Mouse (Mus musculus): ENCODE measurements around the gene Wipi1. TPM values are rescaled to one million over a fixed set of nuclear protein-coding genes. Genes with fewer than 3 reads are reported as not detected.

Wipi1 gene
- polyA plus RNA-seq, 1 experiment from 2014 or later = 37.5 TPM

- WGBS = 52% methylated on average over 5 of the region's 5 CpGs
- H3K36me3 ChIP-seq = no peaks in the 10 kb centered on the region
- H3K4me3 ChIP-seq (replicated peaks) = no peak overlapping the region
- H3K9me3 ChIP-seq = no peaks in the 10 kb centered on the region
- no peak overlapping the region for H3K4me2 ChIP-seq
- H3K4me1 ChIP-seq = peaks cover 16% of the 10 kb centered on the region; the same call in 1 of the 2 replicates
- H3K27ac ChIP-seq = peak overlapping the region; percentile 1
- peak; percentile 91 for ATAC-seq (ENCODE audit: insufficient read depth, low FRiP score, low read depth)
- no peaks in the 10 kb centered on the region for H3K27me3 ChIP-seq (replicated peaks)
- no peak overlapping the region for H3K9ac ChIP-seq
Observed at GRCm38 (mm10) chr11:109549599-109550290, 62.0 kb downstream of the Wipi1 start.

- Histone ChIP-seq H3K27me3 (replicated peaks) (no peaks in the 10 kb centered on the region), H3K9me3 (no peaks in the 10 kb centered on the region), H3K9ac (no peak overlapping the region), H3K4me2 (no peak overlapping the region), H3K4me3 (replicated peaks) (no peak overlapping the region), H3K4me1 (peaks cover 11% of the 10 kb centered on the region; the same call in 1 of the 2 replicates), H3K36me3 (no peaks in the 10 kb centered on the region), H3K27ac (no peak overlapping the region)
- WGBS = 87% methylated on average over 1 of the region's 1 CpGs
- no peak for ATAC-seq (ENCODE audit: insufficient read depth, low FRiP score, low read depth)
Observed at GRCm38 (mm10) chr11:109547652-109548051, 64.1 kb downstream of the Wipi1 start.

- no peaks in the 10 kb centered on the region for H3K27me3 ChIP-seq (replicated peaks)
- no peaks in the 10 kb centered on the region for H3K36me3 ChIP-seq
- H3K4me3 ChIP-seq (replicated peaks) = no peak overlapping the region
- H3K9me3 ChIP-seq = no peaks in the 10 kb centered on the region
- ATAC-seq (ENCODE audit: insufficient read depth, low FRiP score, low read depth) = no peak
- H3K9ac ChIP-seq = no peak overlapping the region
- WGBS = 52% methylated on average over 16 of the region's 16 CpGs
- no peak overlapping the region for H3K27ac ChIP-seq
- H3K4me2 ChIP-seq = no peak overlapping the region
- H3K4me1 ChIP-seq = peaks cover 10% of the 10 kb centered on the region; the same call in 1 of the 2 replicates
Observed at GRCm38 (mm10) chr11:109546305-109547001, 65.3 kb downstream of the Wipi1 start.

- Histone ChIP-seq H3K27ac (no peak overlapping the region), H3K36me3 (no peaks in the 10 kb centered on the region), H3K9ac (no peak overlapping the region), H3K4me3 (replicated peaks) (no peak overlapping the region), H3K4me2 (peak overlapping the region; percentile 12; the same call in 1 of the 2 replicates), H3K4me1 (peaks cover 10% of the 10 kb centered on the region; the same call in 1 of the 2 replicates), H3K9me3 (no peaks in the 10 kb centered on the region), H3K27me3 (replicated peaks) (no peaks in the 10 kb centered on the region)
- 28% methylated on average over 12 of the region's 12 CpGs for WGBS
- ATAC-seq (ENCODE audit: insufficient read depth, low FRiP score, low read depth) = no peak
Observed at GRCm38 (mm10) chr11:109545700-109546143, 66.0 kb downstream of the Wipi1 start.

- Histone ChIP-seq H3K4me1 (peaks cover 10% of the 10 kb centered on the region; the same call in 1 of the 2 replicates), H3K9me3 (no peaks in the 10 kb centered on the region), H3K36me3 (no peaks in the 10 kb centered on the region), H3K27ac (no peak overlapping the region), H3K4me2 (no peak overlapping the region; the same call in 1 of the 2 replicates), H3K4me3 (replicated peaks) (no peak overlapping the region), H3K27me3 (replicated peaks) (no peaks in the 10 kb centered on the region), H3K9ac (no peak overlapping the region)
- ATAC-seq (ENCODE audit: insufficient read depth, low FRiP score, low read depth) = peak; percentile 50; the same call in 1 of the 2 replicates
- WGBS = 41% methylated on average over 7 of the region's 7 CpGs
Observed at GRCm38 (mm10) chr11:109545265-109545664, 66.5 kb downstream of the Wipi1 start.

GRCm38 (mm10) chr11:109544432-109544831 is 67.3 kb downstream of the Wipi1 start:
- peaks cover 10% of the 10 kb centered on the region; the same call in 1 of the 2 replicates for H3K4me1 ChIP-seq
- H3K4me3 ChIP-seq (replicated peaks) = no peak overlapping the region
- H3K36me3 ChIP-seq = no peaks in the 10 kb centered on the region
- no peaks in the 10 kb centered on the region for H3K9me3 ChIP-seq
- no peak overlapping the region for H3K9ac ChIP-seq
- 58% methylated on average over 7 of the region's 7 CpGs for WGBS
- H3K27me3 ChIP-seq (replicated peaks) = no peaks in the 10 kb centered on the region
- no peak for ATAC-seq (ENCODE audit: insufficient read depth, low FRiP score, low read depth)
- no peak overlapping the region for H3K27ac ChIP-seq
- H3K4me2 ChIP-seq = no peak overlapping the region

GRCm38 (mm10) chr11:109543466-109543865 is 68.3 kb downstream of the Wipi1 start:
- no peaks in the 10 kb centered on the region for H3K9me3 ChIP-seq
- WGBS = 79% methylated on average over 9 of the region's 9 CpGs
- no peak overlapping the region for H3K4me2 ChIP-seq
- ATAC-seq (ENCODE audit: insufficient read depth, low FRiP score, low read depth) = no peak
- no peaks in the 10 kb centered on the region for H3K27me3 ChIP-seq (replicated peaks)
- H3K27ac ChIP-seq = no peak overlapping the region
- peaks cover 10% of the 10 kb centered on the region; the same call in 1 of the 2 replicates for H3K4me1 ChIP-seq
- no peak overlapping the region for H3K9ac ChIP-seq
- no peak overlapping the region for H3K4me3 ChIP-seq (replicated peaks)
- no peaks in the 10 kb centered on the region for H3K36me3 ChIP-seq

GRCm38 (mm10) chr11:109539290-109539689 is 72.5 kb downstream of the Wipi1 start:
- Histone ChIP-seq H3K4me2 (no peak overlapping the region), H3K4me3 (replicated peaks) (no peak overlapping the region), H3K4me1 (no peaks in the 10 kb centered on the region), H3K36me3 (no peaks in the 10 kb centered on the region), H3K27ac (no peak overlapping the region), H3K27me3 (replicated peaks) (no peaks in the 10 kb centered on the region), H3K9ac (no peak overlapping the region), H3K9me3 (no peaks in the 10 kb centered on the region)
- no peak for ATAC-seq (ENCODE audit: insufficient read depth, low FRiP score, low read depth)
- WGBS = 47% methylated on average over 6 of the region's 6 CpGs

GRCm38 (mm10) chr11:109536939-109537338 is 74.8 kb downstream of the Wipi1 start:
- Histone ChIP-seq H3K9ac (no peak overlapping the region), H3K9me3 (no peaks in the 10 kb centered on the region), H3K4me3 (replicated peaks) (no peak overlapping the region), H3K4me1 (no peaks in the 10 kb centered on the region), H3K36me3 (no peaks in the 10 kb centered on the region), H3K27ac (no peak overlapping the region), H3K4me2 (no peak overlapping the region), H3K27me3 (replicated peaks) (no peaks in the 10 kb centered on the region)
- WGBS = 61% methylated on average over 5 of the region's 5 CpGs
- ATAC-seq (ENCODE audit: insufficient read depth, low FRiP score, low read depth) = no peak

- no peak overlapping the region for H3K4me2 ChIP-seq
- no peaks in the 10 kb centered on the region for H3K9me3 ChIP-seq
- H3K36me3 ChIP-seq = no peaks in the 10 kb centered on the region
- ATAC-seq (ENCODE audit: insufficient read depth, low FRiP score, low read depth) = no peak
- H3K27ac ChIP-seq = no peak overlapping the region
- no peak overlapping the region for H3K9ac ChIP-seq
- H3K27me3 ChIP-seq (replicated peaks) = no peaks in the 10 kb centered on the region
- no peaks in the 10 kb centered on the region for H3K4me1 ChIP-seq
- 83% methylated on average over 6 of the region's 6 CpGs for WGBS
- no peak overlapping the region for H3K4me3 ChIP-seq (replicated peaks)
Observed at GRCm38 (mm10) chr11:109535966-109536365, 75.8 kb downstream of the Wipi1 start.

- H3K36me3 ChIP-seq = no peaks in the 10 kb centered on the region
- no peak overlapping the region for H3K4me3 ChIP-seq (replicated peaks)
- ATAC-seq (ENCODE audit: insufficient read depth, low FRiP score, low read depth) = no peak
- no peaks in the 10 kb centered on the region for H3K27me3 ChIP-seq (replicated peaks)
- H3K4me2 ChIP-seq = no peak overlapping the region
- H3K9me3 ChIP-seq = no peaks in the 10 kb centered on the region
- H3K27ac ChIP-seq = no peak overlapping the region
- H3K9ac ChIP-seq = no peak overlapping the region
- no peaks in the 10 kb centered on the region for H3K4me1 ChIP-seq
- 78% methylated on average over 4 of the region's 4 CpGs for WGBS
Observed at GRCm38 (mm10) chr11:109530030-109530429, 81.7 kb downstream of the Wipi1 start.

- WGBS = 84% methylated on average over 4 of the region's 4 CpGs
Observed at GRCm38 (mm10) chr11:109525571-109525970, 86.2 kb downstream of the Wipi1 start.

More at GRCm38 (mm10) chr11:109525571-109525970, 86.2 kb downstream of the Wipi1 start:
- Histone ChIP-seq H3K27me3 (replicated peaks) (no peaks in the 10 kb centered on the region), H3K4me1 (no peaks in the 10 kb centered on the region), H3K4me3 (replicated peaks) (no peak overlapping the region), H3K9ac (no peak overlapping the region), H3K27ac (no peak overlapping the region), H3K4me2 (no peak overlapping the region), H3K36me3 (no peaks in the 10 kb centered on the region), H3K9me3 (no peaks in the 10 kb centered on the region)
- ATAC-seq (ENCODE audit: insufficient read depth, low FRiP score, low read depth) = no peak
